Mouse (Mus musculus): ENCODE data around the gene Nek3. TPM values are rescaled to one million over a fixed set of nuclear protein-coding genes. Genes with fewer than 3 reads are reported as not detected.

The Nek3 gene
- polyA plus RNA-seq (2015; fragmentation: Nextera tagmentation; extraction: Ambion mirVana): 4.8 and 5.5 TPM in 2 replicates

DNA sequence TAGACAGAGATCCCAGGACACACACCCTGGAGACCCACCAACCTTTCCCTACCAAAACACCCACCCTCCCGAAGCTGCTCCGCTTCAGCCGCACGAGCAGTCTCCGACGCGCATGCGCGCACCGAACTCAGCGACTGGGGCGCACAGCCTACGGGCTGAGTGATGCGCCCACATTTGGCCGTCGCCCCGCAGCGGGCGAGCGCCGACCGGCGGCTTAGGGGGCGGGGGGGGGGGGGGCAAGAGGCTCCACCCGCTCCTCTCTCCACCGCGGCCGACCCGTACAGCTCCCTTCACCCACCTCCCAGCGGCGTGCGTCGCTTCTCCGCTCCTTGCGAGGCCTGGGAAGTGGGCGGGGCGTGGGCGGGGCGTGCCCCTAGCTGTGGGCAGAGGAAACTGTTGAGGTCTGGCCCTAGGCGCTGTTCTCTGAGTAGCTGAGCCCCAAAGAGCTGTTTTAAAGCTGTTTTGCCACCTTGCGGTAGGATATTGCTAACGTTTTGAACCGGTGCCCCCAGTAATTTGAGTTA is at the start of gene Nek3:
TSS of gene Nek3 (minus strand) at position 356 of the 524 bp plus-strand sequence.
- Histone ChIP-seq H3K27ac (peak within 1 kb of the TSS; percentile 79), H3K9me3 (replicated peaks) (no peaks in the 10 kb centered on the region), H3K36me3 (peaks cover 30% of the 10 kb centered on the region), H3K9ac (peak within 1 kb of the TSS; percentile 51), H3K4me3 (replicated peaks) (peak within 1 kb of the TSS; percentile 64), H3K4me2 (peak within 1 kb of the TSS; percentile 61), H3K4me1 (peaks cover 10% of the 10 kb centered on the region), H3K27me3 (no peaks in the 10 kb centered on the region)
- peak; percentile 99 for ATAC-seq (replicated peaks; ENCODE audit: low FRiP score)
- under 1% methylated on average over 31 of the region's 43 CpGs for WGBS

DNA sequence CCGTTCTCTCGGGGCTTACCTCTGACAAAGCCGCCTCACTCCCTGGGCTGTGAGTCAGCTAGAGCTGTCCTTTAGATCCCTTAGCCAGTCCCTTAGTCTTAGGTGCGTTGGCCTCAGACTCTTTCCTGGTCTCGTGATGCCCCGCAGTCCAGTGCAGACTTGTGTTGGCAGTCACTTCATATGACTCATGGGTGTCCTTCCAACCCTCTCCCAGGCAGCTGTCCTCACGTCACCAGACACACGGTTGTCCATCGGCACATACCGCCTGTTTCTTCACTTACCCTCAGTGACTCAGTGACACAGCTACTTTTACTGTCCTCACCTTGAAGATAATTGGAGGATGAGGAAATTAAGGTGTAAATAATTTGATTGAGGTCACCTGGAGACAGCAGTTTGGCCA is 48.6 kb upstream of the Nek3 start:
- Histone ChIP-seq H3K36me3 (peaks cover 85% of the 10 kb centered on the region), H3K4me2 (no peak overlapping the region), H3K4me1 (no peaks in the 10 kb centered on the region), H3K27ac (no peak overlapping the region), H3K4me3 (replicated peaks) (no peak overlapping the region), H3K9me3 (replicated peaks) (no peaks in the 10 kb centered on the region), H3K9ac (no peak overlapping the region), H3K27me3 (no peaks in the 10 kb centered on the region)
- WGBS: 97% methylated on average over 10 of the region's 10 CpGs
- ATAC-seq (replicated peaks; ENCODE audit: low FRiP score): no peak

DNA sequence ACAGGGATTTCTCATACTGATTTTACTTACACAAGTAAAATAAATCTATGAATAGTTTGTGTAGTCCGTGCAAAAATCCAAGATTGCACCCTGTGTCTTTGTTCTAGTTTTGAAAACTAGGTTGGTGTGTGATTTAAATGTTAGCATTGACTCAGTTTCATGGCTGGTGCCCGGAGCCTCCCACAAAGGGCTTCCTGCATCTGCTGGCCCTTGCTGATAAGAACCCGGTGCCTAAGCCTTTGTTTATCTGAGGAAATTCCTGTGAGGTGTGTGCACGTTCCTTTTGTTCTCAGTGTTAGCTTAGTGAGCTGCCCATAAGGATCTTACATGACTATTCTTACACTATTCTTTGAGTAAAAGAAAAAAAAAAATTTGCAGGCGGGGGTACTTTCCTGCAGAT is 42.8 kb upstream of the Nek3 start:
- ATAC-seq (replicated peaks; ENCODE audit: low FRiP score): no peak
- H3K9ac ChIP-seq: no peak overlapping the region
- H3K9me3 ChIP-seq (replicated peaks): no peaks in the 10 kb centered on the region
- no peaks in the 10 kb centered on the region for H3K27me3 ChIP-seq
- peaks cover 72% of the 10 kb centered on the region for H3K36me3 ChIP-seq
- no peaks in the 10 kb centered on the region for H3K4me1 ChIP-seq
- 60% methylated on average over 5 of the region's 5 CpGs for WGBS
- H3K4me2 ChIP-seq: no peak overlapping the region
- H3K4me3 ChIP-seq (replicated peaks): no peak overlapping the region
- peak overlapping the region; percentile 48 for H3K27ac ChIP-seq

DNA sequence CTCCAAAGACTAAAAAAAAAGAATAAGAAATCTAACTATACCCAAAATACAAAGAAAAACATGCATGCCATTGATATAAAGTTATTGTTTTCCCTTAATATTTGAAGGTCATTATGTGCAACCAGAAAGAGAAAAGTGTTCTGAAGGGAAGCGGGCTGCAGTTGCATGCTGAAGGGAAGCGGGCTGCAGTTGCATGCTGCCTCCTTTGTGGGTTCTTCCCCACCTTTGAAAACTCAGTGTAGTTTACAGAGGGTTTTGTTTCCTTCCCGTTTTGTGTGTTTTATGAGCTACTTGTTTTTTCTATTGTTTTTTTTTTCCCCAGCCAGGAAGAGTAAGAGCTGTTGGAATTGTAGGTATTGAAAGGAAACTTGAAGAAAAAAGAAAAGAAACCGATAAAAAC is 41.3 kb upstream of the Nek3 start:
- no peaks in the 10 kb centered on the region for H3K27me3 ChIP-seq
- H3K36me3 ChIP-seq: peaks cover 75% of the 10 kb centered on the region
- ATAC-seq (replicated peaks; ENCODE audit: low FRiP score): no peak
- H3K9ac ChIP-seq: no peak overlapping the region
- WGBS: 73% methylated on average over 4 of the region's 4 CpGs
- no peaks in the 10 kb centered on the region for H3K4me1 ChIP-seq
- no peaks in the 10 kb centered on the region for H3K9me3 ChIP-seq (replicated peaks)
- H3K4me3 ChIP-seq (replicated peaks): no peak overlapping the region
- H3K27ac ChIP-seq: 0 out of 2 replicates have a peak overlapping the region, but pooled peaks have one; percentile 68
- H3K4me2 ChIP-seq: no peak overlapping the region

DNA sequence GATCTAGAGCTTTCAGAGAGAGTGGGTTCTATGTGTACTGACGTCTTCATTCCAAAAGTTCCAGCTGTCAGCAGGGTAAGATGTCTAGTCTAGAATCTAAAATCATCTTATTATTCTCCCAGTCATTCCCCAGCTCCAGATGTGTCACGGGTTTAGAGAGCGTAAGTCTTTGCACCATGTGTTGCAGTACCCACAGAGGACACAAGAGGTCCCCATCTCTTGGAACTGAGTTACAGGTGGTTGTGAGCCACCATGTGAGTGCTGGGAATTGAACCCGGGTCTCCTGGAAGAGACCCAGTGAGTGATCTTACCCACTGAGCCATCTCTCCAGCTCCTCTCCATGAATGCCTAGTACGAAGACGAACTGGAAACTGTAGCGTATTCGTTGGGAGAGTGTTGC is 33.2 kb upstream of the Nek3 start:
- no peak overlapping the region for H3K4me2 ChIP-seq
- no peak for ATAC-seq (replicated peaks; ENCODE audit: low FRiP score)
- no peaks in the 10 kb centered on the region for H3K9me3 ChIP-seq (replicated peaks)
- WGBS: 98% methylated on average over 8 of the region's 8 CpGs
- no peak overlapping the region for H3K9ac ChIP-seq
- no peak overlapping the region for H3K4me3 ChIP-seq (replicated peaks)
- no peak overlapping the region for H3K27ac ChIP-seq
- no peaks in the 10 kb centered on the region for H3K27me3 ChIP-seq
- H3K36me3 ChIP-seq: peaks cover 43% of the 10 kb centered on the region
- peaks cover 4% of the 10 kb centered on the region for H3K4me1 ChIP-seq

DNA sequence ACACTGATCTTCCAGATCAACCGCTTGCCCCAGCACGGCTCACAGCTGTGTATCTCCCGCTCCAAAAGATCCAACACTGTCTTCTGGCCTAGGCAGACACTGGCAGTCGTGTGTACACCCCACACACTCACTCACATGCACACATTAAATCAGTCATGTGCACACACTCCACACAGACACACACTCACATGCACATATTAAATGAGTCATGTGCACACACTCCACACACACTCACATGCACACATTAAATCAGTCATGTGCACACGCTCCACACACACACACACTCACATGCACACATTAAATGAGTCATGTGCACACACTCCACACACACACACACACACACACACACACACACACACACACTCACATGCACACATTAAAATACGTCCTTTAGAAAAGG is 31.7 kb upstream of the Nek3 start:
- peaks cover 30% of the 10 kb centered on the region for H3K36me3 ChIP-seq
- H3K9ac ChIP-seq: no peak overlapping the region
- H3K9me3 ChIP-seq (replicated peaks): no peaks in the 10 kb centered on the region
- peaks cover 15% of the 10 kb centered on the region for H3K4me1 ChIP-seq
- ATAC-seq (replicated peaks; ENCODE audit: low FRiP score): no peak
- H3K27ac ChIP-seq: no peak overlapping the region
- no peak overlapping the region for H3K4me2 ChIP-seq
- no peaks in the 10 kb centered on the region for H3K27me3 ChIP-seq
- 91% methylated on average over 6 of the region's 6 CpGs for WGBS
- H3K4me3 ChIP-seq (replicated peaks): no peak overlapping the region

DNA sequence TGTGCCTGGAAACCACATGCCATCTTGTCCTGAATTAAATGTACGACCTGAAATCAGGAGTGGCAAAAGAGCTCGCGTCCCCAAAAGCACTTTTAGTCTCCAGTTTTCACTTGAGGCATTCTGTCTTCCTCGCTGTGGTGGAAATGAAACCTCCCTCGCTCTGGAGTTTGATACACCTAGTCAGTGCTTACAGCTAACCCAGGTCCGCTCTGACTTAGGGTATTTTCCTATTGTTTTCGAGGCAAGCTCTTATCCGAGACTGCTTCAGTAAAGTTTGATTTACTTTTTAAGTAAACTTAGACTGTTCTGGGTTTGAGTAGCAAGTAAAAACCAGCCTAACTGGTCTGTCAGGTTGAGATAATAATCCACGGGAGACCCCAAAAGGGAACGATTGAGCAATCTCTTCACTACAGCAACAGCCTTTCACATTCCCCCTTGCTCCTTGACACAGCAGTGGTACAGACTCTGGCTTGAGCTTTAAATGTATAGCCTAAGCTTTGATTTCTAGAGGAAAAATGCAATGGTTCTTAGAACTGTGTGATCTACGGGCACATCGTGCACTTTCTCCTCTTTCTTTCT is 27.3 kb upstream of the Nek3 start:
- no peaks in the 10 kb centered on the region for H3K9me3 ChIP-seq (replicated peaks)
- H3K4me1 ChIP-seq: peaks cover 17% of the 10 kb centered on the region
- WGBS: 13% methylated on average over 12 of the region's 12 CpGs
- H3K36me3 ChIP-seq: no peaks in the 10 kb centered on the region
- H3K4me3 ChIP-seq (replicated peaks): peak overlapping the region; percentile 83
- 0 out of 2 replicates have a peak, but pooled peaks cover 3% of the 10 kb centered on the region for H3K27me3 ChIP-seq
- H3K9ac ChIP-seq: peak overlapping the region; percentile 76
- peak overlapping the region; percentile 62 for H3K4me2 ChIP-seq
- no peak; the same call in 1 of the 2 replicates for ATAC-seq (replicated peaks; ENCODE audit: low FRiP score)
- peak overlapping the region; percentile 99 for H3K27ac ChIP-seq

DNA sequence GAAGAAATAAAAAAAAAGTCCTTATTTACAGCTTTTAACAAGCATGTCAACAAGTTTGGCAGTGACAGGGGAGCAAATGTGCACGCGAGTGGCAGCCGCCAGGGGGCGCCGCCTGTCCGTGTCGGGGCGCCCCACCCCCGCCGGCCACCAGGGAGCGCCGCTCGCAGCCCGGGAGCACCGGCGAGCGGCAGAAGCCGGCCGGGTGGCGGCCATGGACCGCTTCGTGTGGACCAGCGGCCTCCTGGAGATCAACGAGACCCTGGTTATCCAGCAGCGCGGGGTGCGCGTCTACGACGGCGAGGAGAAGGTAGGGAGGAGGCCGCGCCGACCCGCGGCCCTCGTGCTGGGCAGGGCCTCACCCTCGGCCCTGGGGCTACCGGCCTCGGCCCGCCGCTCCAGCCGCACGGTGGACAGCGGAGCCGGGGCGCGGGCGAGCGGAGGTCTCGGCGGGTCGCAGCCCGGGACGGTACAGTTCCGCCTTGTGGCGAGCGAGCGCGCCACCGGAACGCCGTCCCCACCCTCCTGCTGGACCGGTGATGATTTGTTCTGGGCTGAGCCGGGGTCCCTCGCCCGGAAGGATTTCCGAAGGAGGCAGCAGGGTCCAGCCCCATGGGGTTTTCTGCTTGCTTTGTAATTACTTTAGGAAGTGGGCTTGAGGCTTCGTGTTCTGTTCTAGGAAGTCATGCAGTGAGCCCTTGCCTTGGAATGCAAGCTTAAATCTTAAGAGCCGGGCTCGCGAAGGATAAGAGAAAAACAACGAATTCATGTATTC is 26.6 kb upstream of the Nek3 start, which contains the start of gene Vps36:
TSS of gene Vps36 (plus strand) at position 150 of the 772 bp plus-strand sequence.
- peak within 1 kb of the TSS; percentile 62 for H3K4me2 ChIP-seq
- no peaks in the 10 kb centered on the region for H3K36me3 ChIP-seq
- peak; percentile 95 for ATAC-seq (replicated peaks; ENCODE audit: low FRiP score)
- WGBS: under 1% methylated on average over 73 of the region's 73 CpGs
- H3K9me3 ChIP-seq (replicated peaks): no peaks in the 10 kb centered on the region
- 0 out of 2 replicates have a peak, but pooled peaks cover 3% of the 10 kb centered on the region for H3K27me3 ChIP-seq
- peak within 1 kb of the TSS; percentile 83 for H3K4me3 ChIP-seq (replicated peaks)
- H3K27ac ChIP-seq: peak within 1 kb of the TSS; percentile 99
- H3K9ac ChIP-seq: peak within 1 kb of the TSS; percentile 76
- peaks cover 17% of the 10 kb centered on the region for H3K4me1 ChIP-seq

DNA sequence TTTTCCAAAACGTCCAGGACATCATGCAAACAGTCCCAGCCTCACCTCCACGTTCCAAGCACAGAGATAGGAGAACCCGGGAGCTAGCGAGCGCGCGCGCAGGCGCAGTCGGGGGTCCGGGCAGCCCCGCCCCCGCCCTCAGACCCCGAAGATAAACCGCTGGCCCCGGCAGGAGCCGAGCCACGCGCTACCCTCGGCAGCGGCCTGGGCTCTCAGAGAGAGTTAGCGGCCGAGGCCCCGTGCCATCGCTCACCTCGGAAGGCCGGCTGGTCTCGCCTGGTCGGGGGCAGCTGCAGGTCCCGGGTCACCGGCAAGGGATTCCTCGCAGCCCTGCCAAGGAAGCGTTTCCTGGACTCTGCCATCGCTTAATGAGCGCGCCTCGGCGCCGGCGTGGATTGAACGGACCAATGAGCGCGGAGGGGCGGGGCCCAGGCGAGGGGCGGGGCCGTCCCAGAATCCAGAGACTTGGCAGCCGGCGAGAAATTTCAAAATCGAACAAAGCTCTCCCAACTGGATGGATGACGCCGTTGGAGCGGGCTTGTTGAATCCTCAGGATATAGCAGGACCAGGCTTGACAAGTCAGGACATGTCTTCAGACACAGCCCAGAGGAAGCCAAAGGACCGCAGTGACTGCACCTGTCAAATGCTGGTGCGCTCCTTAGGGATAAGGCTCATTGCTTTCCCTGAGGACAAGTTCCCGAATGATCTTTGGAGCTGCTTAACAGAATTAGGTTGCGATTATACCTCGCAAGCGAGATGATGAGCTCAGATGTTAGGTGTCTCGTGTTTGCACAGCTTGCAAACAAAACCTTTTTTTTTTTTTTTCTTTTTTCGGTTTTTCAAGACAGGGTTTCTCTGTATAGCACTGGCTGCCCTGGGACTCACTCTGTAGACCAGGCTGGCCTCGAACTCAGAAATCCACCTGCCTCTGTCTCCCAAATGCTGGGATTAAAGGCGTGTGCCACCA is 19.5 kb upstream of the Nek3 start, which contains the start of gene Ckap2:
TSS of gene Ckap2 (minus strand) at position 389 of the 967 bp plus-strand sequence.
- peak within 1 kb of the TSS; percentile 71 for H3K9ac ChIP-seq
- H3K27ac ChIP-seq: peak within 1 kb of the TSS; percentile 94
- H3K36me3 ChIP-seq: no peaks in the 10 kb centered on the region
- 0 out of 2 replicates have a peak, but pooled peaks cover 3% of the 10 kb centered on the region for H3K27me3 ChIP-seq
- H3K4me1 ChIP-seq: peaks cover 17% of the 10 kb centered on the region
- peak within 1 kb of the TSS; percentile 81 for H3K4me3 ChIP-seq (replicated peaks)
- H3K9me3 ChIP-seq (replicated peaks): no peaks in the 10 kb centered on the region
- ATAC-seq (replicated peaks; ENCODE audit: low FRiP score): peak; percentile 97
- peak within 1 kb of the TSS; percentile 86 for H3K4me2 ChIP-seq
- 2% methylated on average over 63 of the region's 63 CpGs for WGBS

DNA sequence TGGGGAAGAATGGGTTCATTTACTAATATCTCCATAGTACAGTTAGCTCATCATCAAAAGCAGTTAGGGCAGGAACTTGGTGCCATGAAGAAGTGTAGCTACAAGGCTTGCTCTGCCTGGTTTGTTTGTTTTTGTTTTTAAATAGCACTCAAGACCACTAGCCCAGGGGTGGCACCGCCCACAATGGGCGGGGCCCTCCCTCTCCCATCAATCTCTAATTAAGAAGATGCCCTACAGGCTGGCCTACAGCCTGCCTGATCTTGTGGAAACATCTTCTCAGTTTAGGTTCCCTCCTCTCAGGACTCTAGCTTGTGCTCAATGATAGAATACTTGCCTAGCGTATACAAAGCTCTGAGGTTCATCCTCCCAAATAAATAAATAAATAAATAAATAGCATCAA is 18.6 kb upstream of the Nek3 start:
- Histone ChIP-seq H3K9me3 (replicated peaks) (no peaks in the 10 kb centered on the region), H3K4me3 (replicated peaks) (peak overlapping the region; percentile 81), H3K4me1 (peaks cover 17% of the 10 kb centered on the region), H3K4me2 (peak overlapping the region; percentile 86), H3K9ac (peak overlapping the region; percentile 71; the same call in 1 of the 2 replicates), H3K27ac (peak overlapping the region; percentile 94), H3K36me3 (no peaks in the 10 kb centered on the region), H3K27me3 (0 out of 2 replicates have a peak, but pooled peaks cover 3% of the 10 kb centered on the region)
- under 1% methylated on average over 3 of the region's 3 CpGs for WGBS
- ATAC-seq (replicated peaks; ENCODE audit: low FRiP score): peak; percentile 76

DNA sequence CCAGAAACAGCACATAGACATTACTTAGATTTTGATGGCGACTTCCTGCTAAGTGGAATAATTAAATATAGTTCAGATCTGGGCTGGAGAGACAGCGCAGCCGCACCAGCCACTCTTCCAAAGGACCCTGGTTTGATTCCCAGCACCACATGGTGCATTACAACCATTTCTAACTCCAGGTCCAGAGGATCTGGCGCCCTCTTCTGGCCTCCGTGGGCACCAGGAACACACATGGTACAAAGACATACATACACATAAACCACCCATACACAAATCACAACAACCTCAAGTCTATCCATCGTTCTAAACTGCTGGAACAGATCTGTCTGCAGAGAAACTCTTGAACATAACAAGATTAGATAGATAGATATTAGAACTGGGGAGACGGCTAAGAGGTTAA is 9.7 kb upstream of the Nek3 start:
- Histone ChIP-seq H3K36me3 (peaks cover 61% of the 10 kb centered on the region), H3K27me3 (no peaks in the 10 kb centered on the region), H3K9ac (no peak overlapping the region), H3K27ac (no peak overlapping the region), H3K9me3 (replicated peaks) (no peaks in the 10 kb centered on the region), H3K4me1 (no peaks in the 10 kb centered on the region), H3K4me2 (no peak overlapping the region), H3K4me3 (replicated peaks) (no peak overlapping the region)
- no peak for ATAC-seq (replicated peaks; ENCODE audit: low FRiP score)
- 98% methylated on average over 7 of the region's 7 CpGs for WGBS

Measured in kidney, embryonic 15.5 days (tissue).